Mouse (Mus musculus) left cerebral cortex, adult 11 months (tissue): ENCODE results near the gene Ckmt1.
A peak's percentile ranks its signal among the peaks of the same experiment; 100 is the strongest.
"Not testable (repeated sequence)": the region's sequence is repeated elsewhere in the genome, so short reads cannot be mapped to it uniquely, and the experiment has no call there.

Source experiments
- DNase-seq: peaks from one replicate; pipeline ENCODE4 v3.0.0; 2022; ENCODE audit warnings: low spot score

Gene Ckmt1

DNA sequence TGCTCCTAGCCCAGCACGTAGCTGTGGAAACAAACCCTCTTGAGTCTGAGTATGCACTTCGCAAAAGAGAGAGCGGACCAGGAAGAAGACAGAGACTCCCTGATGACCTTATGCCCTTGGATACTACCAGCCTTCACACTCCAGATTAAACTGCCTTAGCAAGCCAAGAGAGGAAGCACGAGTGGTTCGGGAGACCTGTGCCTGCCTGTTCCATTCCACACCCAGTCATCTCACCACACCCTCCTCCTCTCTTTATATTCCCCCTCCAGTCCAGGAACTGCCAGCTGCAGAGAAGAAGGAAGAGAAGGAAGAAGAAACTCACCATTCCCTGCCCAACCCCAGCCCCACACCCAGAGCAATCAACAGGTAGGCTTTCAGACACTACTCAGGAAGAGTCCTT is at the start of gene Ckmt1:
Gene Ckmt1 (plus strand): TSS at position 221 of the 400 bp plus-strand sequence.
- DNase-seq = no peak

GRCm38 (mm10) chr2:121308997-121309416 is 48.5 kb upstream of the Ckmt1 start:
- no peak for DNase-seq

GRCm38 (mm10) chr2:121316278-121316677 is 41.2 kb upstream of the Ckmt1 start:
- no peak for DNase-seq

GRCm38 (mm10) chr2:121323041-121323440 is 34.5 kb upstream of the Ckmt1 start:
- no peak for DNase-seq

DNA sequence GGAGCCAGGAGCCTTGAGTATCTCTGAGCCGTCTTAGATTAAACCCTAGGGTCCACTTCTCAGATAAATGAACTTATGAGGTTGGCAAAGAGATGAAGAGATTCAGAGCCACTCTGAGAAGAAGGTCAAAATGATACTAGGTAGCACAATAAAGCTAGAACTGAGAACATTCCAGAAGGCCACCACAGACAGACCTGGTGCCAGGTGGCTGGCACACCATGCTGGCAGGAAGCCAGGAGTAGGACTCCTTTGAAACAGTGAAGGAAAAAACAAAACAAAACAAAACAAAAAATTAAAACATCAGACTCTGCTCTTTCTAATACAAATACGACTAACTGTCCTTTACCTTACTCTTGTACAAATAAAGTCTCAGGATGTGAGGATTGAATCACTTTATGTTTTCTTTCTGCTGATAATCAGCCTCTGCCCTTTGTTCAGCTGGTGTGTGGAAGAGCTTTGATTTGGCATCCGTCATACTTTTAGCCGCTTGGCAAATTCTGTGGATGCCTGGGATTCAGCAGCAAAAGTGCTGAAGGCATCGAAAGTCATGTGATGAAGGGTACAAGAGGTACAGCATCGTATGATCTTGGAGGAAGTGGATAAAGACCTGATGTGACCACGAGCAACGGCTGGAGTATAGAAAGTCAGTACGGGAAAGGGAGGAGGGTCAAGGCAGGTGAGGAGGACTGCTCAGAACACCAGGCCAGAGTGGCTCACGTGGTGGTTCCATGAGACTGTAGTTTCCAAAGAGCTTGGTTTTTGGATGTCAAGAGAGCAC is 33.6 kb upstream of the Ckmt1 start:
- no peak for DNase-seq

- no peak for DNase-seq
These were observed 28.0 kb upstream of the Ckmt1 start for GRCm38 (mm10) chr2:121329492-121329891.

DNA sequence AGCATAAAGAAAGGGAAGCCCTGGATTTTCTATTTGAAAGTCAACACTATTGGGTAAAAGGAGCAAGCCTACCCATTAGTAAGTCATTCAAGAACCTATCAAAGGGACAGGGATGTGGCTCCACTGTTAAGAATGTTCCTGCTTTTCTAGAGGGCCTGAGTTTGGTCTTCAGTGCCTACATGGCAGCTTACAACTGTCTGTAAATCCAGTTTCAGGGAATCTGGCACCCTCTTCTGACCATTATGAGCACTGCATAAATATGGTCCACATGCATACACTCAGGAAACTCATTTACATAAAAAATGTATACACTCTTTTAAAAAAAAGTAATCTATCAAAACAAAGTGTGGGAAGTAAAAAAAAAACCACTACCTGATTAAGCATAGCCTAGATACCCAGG is 18.5 kb upstream of the Ckmt1 start:
- no peak for DNase-seq

DNA sequence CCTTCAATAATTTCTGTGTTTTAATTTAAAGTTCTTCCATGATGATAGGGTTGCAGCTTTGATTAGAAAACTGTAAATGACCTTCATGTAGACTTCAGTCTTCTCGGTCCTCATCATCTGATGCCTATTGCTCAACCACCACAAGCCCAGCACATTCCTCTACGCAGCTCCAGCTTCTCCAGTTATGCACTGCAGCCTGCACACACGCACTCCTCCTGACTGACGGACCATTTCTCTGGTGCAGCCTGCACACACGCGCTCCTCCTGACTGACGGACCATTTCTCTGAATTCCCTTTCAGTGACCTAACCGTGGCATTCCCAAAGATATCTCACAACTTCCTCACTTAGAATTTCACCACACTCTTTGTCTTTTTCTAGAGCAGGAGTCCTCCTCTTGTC is 4.4 kb upstream of the Ckmt1 start:
- DNase-seq = no peak

DNA sequence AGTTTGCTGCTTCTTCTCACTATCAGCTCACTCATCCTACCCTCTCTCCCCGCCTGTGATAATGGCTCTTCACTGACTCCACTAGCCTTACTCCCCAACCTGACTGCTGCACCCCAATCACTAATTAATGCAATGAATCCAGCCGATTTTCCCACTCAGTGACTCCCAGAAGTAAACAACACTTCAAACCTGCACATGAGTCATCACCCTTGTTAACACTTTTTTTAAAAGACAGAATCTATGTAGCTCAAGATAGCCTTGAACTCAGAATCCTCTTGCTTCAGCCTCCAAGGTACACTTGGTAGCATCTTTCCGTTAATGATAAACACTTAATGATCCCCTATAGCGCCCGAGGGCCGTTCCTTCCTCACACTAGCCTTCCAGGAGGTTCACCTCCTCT is 3.1 kb upstream of the Ckmt1 start:
- no peak for DNase-seq

DNA sequence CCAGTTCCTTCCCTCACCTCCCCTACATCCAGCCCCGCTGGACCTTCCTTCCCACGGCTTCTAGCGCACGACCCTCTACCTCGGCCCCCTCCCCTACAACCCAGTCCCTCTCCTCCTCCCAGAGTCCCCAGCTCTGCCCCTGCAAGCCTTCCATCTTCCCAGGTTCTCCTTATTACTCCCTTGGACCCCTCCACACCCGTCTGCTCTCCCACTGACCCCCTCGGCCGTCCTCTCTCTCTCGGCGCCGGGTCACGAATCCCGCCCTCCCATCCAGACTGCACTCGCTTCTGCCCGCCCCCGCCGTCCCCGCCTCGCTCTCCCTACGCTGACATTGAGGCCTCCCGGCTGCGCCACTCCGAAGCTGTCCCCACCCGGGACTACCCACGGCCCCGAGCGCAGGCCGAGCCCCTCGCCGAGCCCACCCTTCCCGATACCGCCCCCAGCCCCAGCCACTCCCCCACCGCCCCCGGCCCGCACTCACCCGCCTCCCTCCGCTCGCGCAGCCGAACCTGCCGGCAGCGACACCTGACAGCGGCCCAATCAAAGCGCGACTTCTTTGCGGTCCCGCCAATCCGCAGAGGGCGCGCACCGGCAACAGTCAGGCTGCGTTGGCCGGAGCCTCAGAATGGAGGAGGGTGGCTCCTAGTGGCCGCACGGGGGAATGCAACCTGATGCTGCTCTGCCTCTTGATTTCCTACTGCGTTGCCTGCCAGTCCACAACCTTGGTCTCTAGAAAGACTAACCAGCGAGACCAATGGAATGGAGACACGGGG is 2.5 kb upstream of the Ckmt1 start, which contains the start of gene Ppip5k1:
Gene Ppip5k1 (minus strand): TSS at position 577 of the 773 bp plus-strand sequence.
- DNase-seq = peak; percentile 96

GRCm38 (mm10) chr2:121357961-121358360 is 447 bp downstream of the Ckmt1 start:
- DNase-seq = no peak

DNA sequence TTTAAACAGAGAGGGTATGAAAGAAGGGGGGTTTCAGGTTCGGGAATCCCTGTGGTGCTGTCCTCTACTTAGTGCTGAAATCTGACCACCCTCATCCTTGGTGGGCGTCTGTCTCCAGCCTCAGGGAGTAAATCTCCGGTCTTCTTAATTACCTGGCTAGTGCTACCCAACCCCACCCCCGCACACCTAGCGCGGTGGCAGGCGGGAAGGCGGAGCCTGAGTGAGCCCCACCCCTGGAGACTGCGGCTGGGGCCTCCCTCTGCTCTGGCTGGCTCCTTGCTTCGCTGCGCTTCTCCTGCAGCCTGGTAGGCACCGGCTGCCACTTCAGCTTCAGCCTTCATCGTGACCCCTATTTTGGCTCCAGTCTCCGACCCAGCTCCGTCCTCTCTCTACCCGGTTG is 867 bp downstream of the Ckmt1 start:
- peak; percentile 81 for DNase-seq

DNA sequence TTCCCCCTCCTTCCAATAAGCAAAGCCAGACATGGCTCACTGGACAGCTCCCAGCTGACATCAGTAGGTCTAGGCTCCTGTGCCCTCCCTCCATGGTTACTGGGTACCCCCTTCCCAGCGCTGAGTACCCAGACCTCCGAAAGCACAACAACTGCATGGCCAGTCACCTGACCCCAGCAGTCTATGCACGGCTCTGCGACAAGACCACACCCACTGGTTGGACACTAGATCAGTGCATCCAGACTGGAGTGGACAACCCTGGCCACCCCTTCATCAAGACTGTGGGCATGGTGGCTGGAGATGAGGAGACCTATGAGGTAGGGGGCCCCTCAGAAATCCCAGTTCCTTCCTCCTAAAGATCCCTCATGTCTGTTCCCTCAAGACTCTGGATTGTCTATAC is 1.9 kb downstream of the Ckmt1 start:
- no peak for DNase-seq

DNA sequence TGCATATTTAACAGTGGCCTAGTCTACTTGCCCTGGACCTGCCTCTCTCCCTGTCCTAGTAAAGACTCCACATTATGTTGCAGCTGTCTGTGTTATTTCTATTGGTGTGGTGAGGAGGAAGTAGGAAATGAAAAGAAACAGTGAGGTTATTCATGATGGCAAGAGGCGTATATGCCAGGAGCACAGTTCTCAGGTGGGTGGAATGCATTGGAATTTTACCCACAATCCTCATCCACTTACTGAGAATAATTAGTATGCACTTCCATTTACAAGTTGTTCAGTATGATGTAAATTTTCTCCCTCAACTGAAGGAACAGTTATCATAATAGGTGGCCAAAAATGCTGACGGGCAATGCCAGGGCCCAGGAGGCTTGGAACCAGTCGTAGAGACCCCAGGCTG is 6.1 kb downstream of the Ckmt1 start:
- peak; percentile 23 for DNase-seq

DNA sequence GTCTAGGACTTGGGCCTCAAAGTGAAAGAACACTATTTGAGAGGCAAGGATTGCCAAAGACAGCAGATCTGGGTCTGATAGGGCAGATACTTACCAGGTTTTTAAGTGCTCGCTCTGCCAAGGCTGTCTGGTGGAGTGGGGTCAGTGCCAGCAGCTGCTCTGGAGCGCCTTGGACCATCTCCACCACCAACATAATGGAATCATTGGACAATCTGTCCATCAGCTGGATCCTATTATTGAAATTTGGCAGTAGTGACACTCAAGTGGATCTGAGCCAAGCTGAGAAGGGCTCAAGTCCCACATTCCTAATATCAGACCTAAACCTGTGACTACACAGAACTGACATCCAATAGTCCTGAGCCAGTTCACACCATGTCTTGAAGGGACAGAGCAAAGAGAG is 11.3 kb downstream of the Ckmt1 start:
- DNase-seq = no peak

GRCm38 (mm10) chr2:121370921-121371320 is 13.4 kb downstream of the Ckmt1 start:
- DNase-seq = no peak

DNA sequence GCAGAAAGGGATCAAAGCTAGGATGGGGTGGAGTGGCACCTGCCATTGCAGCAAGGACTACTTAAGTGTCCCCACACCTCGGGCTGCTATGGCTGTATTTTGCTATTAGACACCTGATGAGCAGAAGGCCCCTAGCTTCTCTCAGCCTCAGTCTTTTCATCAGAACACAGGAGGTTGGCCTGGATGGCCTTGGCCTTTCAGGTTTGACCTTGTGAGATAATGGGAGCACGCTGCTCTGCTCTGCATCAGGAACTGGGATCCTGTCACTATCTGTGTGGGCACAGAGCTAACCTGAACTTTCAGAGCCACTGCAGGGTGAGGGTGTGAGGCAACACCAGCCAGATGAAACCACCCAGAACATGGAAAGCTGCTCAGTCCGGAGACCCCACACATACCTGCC is 14.8 kb downstream of the Ckmt1 start:
- no peak for DNase-seq

DNA sequence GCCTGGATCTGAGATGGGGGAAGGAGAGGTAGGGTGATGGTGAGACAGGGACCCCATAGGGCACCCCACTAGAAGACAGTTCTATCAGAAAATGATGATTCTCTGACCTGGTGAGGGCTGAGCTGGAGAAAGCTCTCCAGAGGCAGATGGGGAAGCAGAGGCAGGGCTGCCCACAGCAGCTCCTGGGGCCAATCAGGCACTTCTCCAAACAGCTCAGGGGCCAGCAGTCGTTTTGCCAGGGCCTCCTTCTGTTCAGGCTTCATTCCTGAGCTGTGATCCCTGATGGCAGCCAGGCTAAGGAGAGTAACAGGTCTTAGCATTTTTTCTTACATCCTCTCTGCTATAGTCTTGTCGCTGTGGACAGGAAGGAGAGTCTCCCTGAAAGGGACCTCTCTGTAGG is 17.3 kb downstream of the Ckmt1 start:
- no peak for DNase-seq

GRCm38 (mm10) chr2:121386961-121387575 is 29.6 kb downstream of the Ckmt1 start, which contains the start of gene Strc:
Strc (minus strand) TSS chr2:121387168.
- DNase-seq = not testable (repeated sequence)

DNA sequence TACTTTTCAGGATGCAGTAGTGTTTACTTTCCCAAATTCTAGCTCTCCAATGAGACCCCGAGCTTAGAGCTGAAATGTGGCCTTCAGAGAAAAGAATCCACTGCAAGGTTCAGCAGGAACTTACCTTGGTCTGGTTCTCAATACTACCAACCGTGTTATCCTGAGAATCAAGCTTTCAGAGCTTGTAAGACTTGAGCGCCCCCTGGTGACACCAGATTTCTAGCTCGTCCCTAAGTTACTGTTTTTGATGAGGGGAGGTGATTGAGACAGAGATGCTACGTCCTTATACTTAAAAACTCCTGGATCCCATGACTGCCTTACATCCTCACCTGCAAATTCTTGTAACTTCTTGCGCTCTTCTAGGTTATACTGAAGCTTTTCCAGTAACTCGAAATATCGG is 39.1 kb downstream of the Ckmt1 start:
- DNase-seq = peak; percentile 36

DNA sequence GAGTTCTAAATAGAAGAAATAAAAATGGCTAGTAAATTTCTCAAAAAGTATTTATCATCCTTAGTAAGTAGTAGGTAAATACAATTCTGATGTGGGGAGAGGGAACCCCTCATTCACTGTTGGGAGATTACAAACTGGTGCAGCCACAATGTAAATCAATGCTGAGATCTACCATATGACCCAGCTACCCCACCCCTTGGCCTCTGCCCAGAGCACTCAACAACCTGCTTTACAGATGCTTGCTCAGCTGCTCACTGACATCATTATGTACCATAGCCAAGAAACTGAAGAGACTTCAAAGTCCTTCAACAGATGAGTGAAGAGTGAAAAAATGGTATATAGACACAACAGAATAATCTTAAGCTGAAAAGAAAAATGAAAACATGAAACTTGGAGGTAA is 45.8 kb downstream of the Ckmt1 start:
- no peak for DNase-seq

- no peak for DNase-seq
These were observed 50.6 kb downstream of the Ckmt1 start for GRCm38 (mm10) chr2:121408160-121408559.

DNA sequence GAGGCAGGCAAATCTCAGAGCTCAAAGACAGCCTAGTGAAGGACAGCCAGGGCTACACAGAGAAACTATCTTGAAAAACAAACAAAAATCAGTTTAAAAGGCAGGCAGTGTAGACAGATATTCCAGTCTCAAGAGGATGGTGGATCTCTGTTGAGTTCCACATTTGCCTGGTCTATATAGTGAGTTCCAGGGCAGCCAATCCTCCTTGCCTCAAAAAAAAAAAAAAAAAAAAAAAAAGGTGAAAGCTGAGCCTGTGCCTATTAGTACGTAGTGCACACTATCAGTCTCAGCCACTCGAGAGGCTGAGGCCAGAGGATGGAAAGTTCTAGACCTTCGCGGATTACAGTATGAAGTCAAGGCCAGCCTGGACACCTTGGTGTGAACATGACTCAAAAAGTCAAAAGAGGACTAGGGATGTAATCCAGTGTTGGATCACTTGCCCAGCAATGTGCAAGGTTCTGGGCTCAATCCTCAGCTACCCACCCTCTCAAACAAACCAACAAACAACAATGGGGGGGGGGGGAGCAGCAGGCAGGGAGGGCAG is 55.4 kb downstream of the Ckmt1 start:
- no peak for DNase-seq
